Mouse (Mus musculus) spleen, postnatal 10 days (tissue): ENCODE measurements around the gene Klk13.

Source experiments
- DNase-seq, 2 experiments: peaks; one replicate each; pipeline ENCODE4 v3.0.0; 2021 to 2022; ENCODE audit warnings: low spot score in 2 of 2

Klk13 gene

DNA sequence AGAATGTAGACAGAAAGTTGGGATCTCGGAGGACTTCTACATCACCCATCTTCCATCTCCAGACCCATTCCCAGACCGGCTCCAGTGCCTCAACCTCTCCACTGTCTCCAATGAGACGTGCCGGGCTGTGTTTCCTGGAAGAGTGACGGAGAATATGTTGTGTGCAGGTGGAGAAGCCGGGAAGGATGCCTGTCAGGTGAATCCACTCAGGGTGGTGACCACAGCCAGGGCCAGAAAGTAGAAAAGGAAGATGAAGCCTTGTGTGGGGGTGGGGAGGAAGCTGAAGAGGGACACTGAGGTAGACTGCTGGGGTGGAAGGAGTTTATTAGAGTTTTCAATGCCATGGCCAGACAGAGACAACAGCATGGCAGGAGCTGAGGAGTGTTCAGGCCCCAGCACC is 59.5 kb downstream of the Klk13 start:
- peak in 1 of 2 experiments; percentile 4 for DNase-seq

DNA sequence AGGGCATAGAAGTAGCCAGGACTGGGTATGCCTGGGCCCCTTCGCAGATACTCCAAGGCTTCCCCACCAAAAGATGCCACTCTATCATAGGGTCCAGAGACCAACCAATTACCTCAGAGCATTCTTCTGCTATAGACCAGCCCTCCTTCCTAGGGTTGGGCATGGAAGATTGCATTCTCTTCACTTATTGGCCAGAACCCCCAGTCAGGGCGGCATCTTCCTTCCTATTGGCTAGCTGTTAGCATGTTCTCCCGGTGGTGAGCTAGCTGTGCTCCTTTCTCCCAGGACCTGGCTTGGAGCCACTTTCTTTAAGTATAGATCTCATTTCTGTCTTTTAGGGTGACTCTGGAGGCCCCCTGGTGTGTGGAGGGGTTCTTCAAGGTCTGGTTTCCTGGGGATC is 60.5 kb downstream of the Klk13 start:
- no peak for DNase-seq

DNA sequence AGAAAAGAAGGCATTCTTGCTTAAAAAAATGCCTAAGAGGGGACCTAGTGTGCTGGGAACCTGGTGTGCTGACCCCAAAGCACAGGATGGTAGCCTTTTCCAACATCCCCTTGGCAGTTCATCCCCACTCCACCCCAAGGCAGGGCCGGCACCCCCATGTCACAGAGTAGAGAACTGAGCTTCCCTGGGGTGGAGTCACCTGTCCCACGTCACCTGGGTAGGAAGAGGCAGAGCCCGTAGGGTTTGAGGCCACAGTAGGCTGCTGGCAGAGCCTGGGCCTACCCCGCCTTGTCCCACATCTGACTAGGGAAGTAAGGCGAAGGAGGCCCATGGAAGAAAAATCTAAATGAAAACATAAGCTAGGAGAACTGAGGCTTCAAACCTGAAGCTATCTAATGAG is 62.0 kb downstream of the Klk13 start, which contains the start of gene Klk11:
Gene Klk11 (plus strand): TSS at position 241 of the 400 bp plus-strand sequence.
- no peak for DNase-seq

DNA sequence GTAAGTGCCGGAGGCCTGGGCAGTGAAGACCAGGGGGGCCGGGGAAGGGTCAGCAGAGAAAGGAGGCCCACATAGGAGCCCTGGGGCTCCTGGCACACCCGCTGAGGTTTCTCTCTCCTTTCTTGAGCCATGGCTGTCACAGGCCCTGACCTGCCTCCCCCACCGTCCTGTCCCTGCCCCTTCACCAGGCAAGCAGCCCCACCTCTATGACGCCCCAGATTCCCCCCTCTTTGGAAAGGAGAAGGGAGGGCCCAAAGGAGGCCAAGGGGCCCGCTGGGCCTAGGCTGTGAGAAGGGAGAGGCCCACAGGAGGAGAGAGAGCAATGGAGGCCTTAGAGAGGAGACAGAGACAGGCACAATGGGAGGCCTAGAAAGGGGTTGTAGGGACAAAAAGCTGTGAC is 62.4 kb downstream of the Klk13 start:
- DNase-seq = peak in 1 of 2 experiments; percentile 3

DNA sequence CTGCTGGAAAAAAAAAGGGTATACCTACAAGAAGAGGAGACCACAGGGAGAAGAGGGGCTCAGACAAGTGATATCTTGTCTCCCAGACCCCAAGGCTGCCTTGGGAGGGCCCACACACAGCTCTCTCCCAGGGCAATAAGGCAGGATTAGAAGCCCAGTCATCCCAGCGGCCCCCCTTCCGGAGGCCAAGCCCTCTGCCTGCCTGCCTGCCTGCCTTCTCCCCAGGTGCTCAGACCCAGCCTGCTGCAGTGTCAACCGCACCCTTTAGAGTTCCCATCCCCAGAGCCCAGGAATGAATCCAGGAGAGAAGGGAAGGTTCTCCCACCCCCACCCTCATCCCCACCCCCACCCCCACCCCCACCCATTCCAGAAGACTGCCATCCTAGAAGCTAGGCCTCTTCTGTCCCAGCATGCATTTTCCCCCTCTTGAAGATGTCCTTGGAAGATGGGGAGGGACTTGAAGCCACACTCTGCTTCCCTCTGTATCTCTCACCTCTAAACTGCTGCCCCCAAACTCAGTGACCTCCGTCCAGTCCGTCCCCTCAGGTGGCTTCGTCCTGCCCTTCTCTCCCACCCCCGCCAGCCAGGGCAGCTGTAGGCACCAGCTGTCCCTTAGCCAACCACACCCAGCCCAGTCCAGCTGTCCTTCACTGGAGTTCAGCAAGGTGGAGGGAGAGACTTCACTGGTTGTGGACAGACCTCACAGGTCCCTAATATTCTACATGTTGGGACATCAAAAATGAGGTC is 63.1 kb downstream of the Klk13 start:
- peak in 1 of 2 experiments; percentile 10 for DNase-seq

DNA sequence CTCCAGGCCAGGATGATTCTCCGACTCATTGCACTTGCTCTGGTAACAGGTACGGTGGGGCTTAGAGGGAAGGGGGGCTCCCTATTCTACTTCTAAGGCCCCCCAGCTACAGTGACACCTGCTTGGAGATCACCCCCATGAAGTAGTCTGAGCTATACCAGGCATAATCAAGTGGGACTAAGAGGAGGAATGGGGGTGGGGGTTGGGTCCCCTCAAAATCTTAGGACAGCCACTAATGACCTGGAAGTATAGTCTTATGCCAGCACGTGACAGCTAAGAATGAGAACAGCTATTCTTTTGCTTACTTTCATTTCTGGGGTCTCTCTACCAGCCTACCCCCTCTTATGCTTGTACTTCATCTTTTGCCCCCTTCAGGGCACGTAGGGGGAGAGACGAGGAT is 64.1 kb downstream of the Klk13 start:
- no peak for DNase-seq
